Mouse (Mus musculus) lung, adult 2 months (tissue): ENCODE data around the gene Pde2a.

ENCODE experiments used
- CTCF ChIP-seq: fragments of 200-500 bp; IDR thresholded peaks from 2 replicates; pipeline ENCODE4 v1.5.1; 2011; ENCODE audit warnings: mild to moderate bottlenecking, low read length, control low read depth; ENCODE audit not compliant: insufficient read depth
- POLR2A ChIP-seq: fragments of 200-500 bp; IDR thresholded peaks from 2 replicates; pipeline ENCODE4 v1.6.1; 2011; ENCODE audit warnings: low read depth, mild to moderate bottlenecking, control low read depth, low read length, borderline replicate concordance; ENCODE audit errors: extremely low read depth

- no peak for TF ChIP-seq CTCF
- TF ChIP-seq POLR2A = no peak
These were observed 16.4 kb downstream of the Pde2a start for GRCm38 (mm10) chr7:101437876-101438275.
